Mouse (Mus musculus) ovary, adult 18-20 months (tissue): Measurements from ENCODE around the gene Amtn.
"Not testable (repeated sequence)": the region's sequence is repeated elsewhere in the genome, so short reads cannot be mapped to it uniquely, and the experiment has no call there.

Experiments used
- DNase-seq: peaks from one replicate; pipeline ENCODE4 v3.0.0; 2022; ENCODE audit warnings: low spot score, mixed read lengths

Gene Amtn

GRCm38 (mm10) chr5:88375808-88376207 is at the start of gene Amtn:
TSS of gene Amtn (plus strand) at chr5:88376108.
- DNase-seq = no peak

GRCm38 (mm10) chr5:88348533-88348932 is 27.4 kb upstream of the Amtn start:
- not testable (repeated sequence) for DNase-seq

GRCm38 (mm10) chr5:88364768-88365167 is 11.1 kb upstream of the Amtn start:
- DNase-seq = no peak

- DNase-seq = no peak
Measured at GRCm38 (mm10) chr5:88366886-88367285, 9.0 kb upstream of the Amtn start.

GRCm38 (mm10) chr5:88370578-88371232 is 5.2 kb upstream of the Amtn start:
- DNase-seq = no peak

- DNase-seq = no peak
Measured at GRCm38 (mm10) chr5:88372563-88372962, 3.3 kb upstream of the Amtn start.

GRCm38 (mm10) chr5:88391960-88392359 is 16.1 kb downstream of the Amtn start:
- DNase-seq = not testable (repeated sequence)

- DNase-seq = no peak
Measured at GRCm38 (mm10) chr5:88398581-88398980, 22.7 kb downstream of the Amtn start.

GRCm38 (mm10) chr5:88399849-88400248 is 23.9 kb downstream of the Amtn start:
- DNase-seq = peak; percentile 14

GRCm38 (mm10) chr5:88401464-88401863 is 25.6 kb downstream of the Amtn start:
- no peak for DNase-seq

- DNase-seq = no peak
Measured at GRCm38 (mm10) chr5:88420319-88421065, 44.6 kb downstream of the Amtn start.

GRCm38 (mm10) chr5:88424892-88425291 is 49.0 kb downstream of the Amtn start:
- not testable (repeated sequence) for DNase-seq

GRCm38 (mm10) chr5:88426753-88427152 is 50.8 kb downstream of the Amtn start:
- DNase-seq = no peak
